Mouse (Mus musculus): Measurements from ENCODE around the gene Rabggta. TPM values are rescaled to one million over a fixed set of nuclear protein-coding genes. Genes with fewer than 3 reads are reported as not detected.
A peak's percentile ranks its signal among the peaks of the same experiment; 100 is the strongest.

The Rabggta gene
- 32.2 and 39.4 TPM in 2 replicates for polyA plus RNA-seq (2015; fragmentation: Nextera tagmentation; extraction: Ambion mirVana)

GRCm38 (mm10) chr14:55721700-55722437, at the start of gene Rabggta:
TSS of gene Rabggta (minus strand) at chr14:55722263.
- DNase-seq (ENCODE audit: low spot score) = peak; percentile 94

GRCm38 (mm10) chr14:55769087-55769703, 47.1 kb upstream of the Rabggta start:
- no peak for DNase-seq (ENCODE audit: low spot score)

- DNase-seq (ENCODE audit: low spot score) = no peak
Observed at GRCm38 (mm10) chr14:55768555-55768954, 46.5 kb upstream of the Rabggta start.

- DNase-seq (ENCODE audit: low spot score) = no peak
Observed at GRCm38 (mm10) chr14:55767519-55768414, 45.7 kb upstream of the Rabggta start.

- no peak for DNase-seq (ENCODE audit: low spot score)
Observed at GRCm38 (mm10) chr14:55765696-55766095, 43.6 kb upstream of the Rabggta start, which contains the start of gene Ltb4r1. TSS of gene Ltb4r1 (plus strand) at chr14:55765962.

GRCm38 (mm10) chr14:55763166-55763565, 41.1 kb upstream of the Rabggta start:
- DNase-seq (ENCODE audit: low spot score) = no peak

- DNase-seq (ENCODE audit: low spot score) = peak; percentile 44
Observed at GRCm38 (mm10) chr14:55762001-55762821, 40.1 kb upstream of the Rabggta start.

GRCm38 (mm10) chr14:55761163-55761562, 39.1 kb upstream of the Rabggta start, which contains the start of gene Ltb4r2:
TSS of gene Ltb4r2 (plus strand) at chr14:55761428.
- DNase-seq (ENCODE audit: low spot score) = no peak

- DNase-seq (ENCODE audit: low spot score) = peak; percentile 85
Observed at GRCm38 (mm10) chr14:55760156-55760555, 38.1 kb upstream of the Rabggta start.

GRCm38 (mm10) chr14:55758363-55758784, 36.3 kb upstream of the Rabggta start, which contains the start of gene Cideb:
TSS of gene Cideb (minus strand) at chr14:55758458.
- peak; percentile 46 for DNase-seq (ENCODE audit: low spot score)

GRCm38 (mm10) chr14:55757566-55757965, 35.5 kb upstream of the Rabggta start:
- no peak for DNase-seq (ENCODE audit: low spot score)

- DNase-seq (ENCODE audit: low spot score) = no peak
Observed at GRCm38 (mm10) chr14:55747051-55747847, 25.2 kb upstream of the Rabggta start.

GRCm38 (mm10) chr14:55745861-55746237, 23.8 kb upstream of the Rabggta start:
- no peak for DNase-seq (ENCODE audit: low spot score)

- DNase-seq (ENCODE audit: low spot score) = peak; percentile 85
Observed at GRCm38 (mm10) chr14:55745180-55745860, 23.3 kb upstream of the Rabggta start, which contains the start of the genes Dhrs1 and Nop9. TSS of gene Dhrs1 (minus strand) at chr14:55745690. TSS of gene Nop9 (plus strand) at chr14:55745693.

GRCm38 (mm10) chr14:55743711-55744110, 21.6 kb upstream of the Rabggta start:
- DNase-seq (ENCODE audit: low spot score) = peak; percentile 87

- no peak for DNase-seq (ENCODE audit: low spot score)
Observed at GRCm38 (mm10) chr14:55737086-55737687, 15.1 kb upstream of the Rabggta start.

GRCm38 (mm10) chr14:55735758-55736157, 13.7 kb upstream of the Rabggta start:
- no peak for DNase-seq (ENCODE audit: low spot score)

- DNase-seq (ENCODE audit: low spot score) = no peak
Observed at GRCm38 (mm10) chr14:55735334-55735733, 13.3 kb upstream of the Rabggta start.

- DNase-seq (ENCODE audit: low spot score) = no peak
Observed at GRCm38 (mm10) chr14:55734869-55735268, 12.8 kb upstream of the Rabggta start.
